Mouse (Mus musculus) C2C12 (cell line): ENCODE results near the gene Elovl5.

Experiments used
- CEBPB ChIP-seq: IDR thresholded peaks from one replicate; pipeline ENCODE4 v1.6.1; 2011; ENCODE audit warnings: low read depth, mild to moderate bottlenecking, control low read depth, moderate library complexity
- CTCF ChIP-seq: IDR thresholded peaks from one replicate; pipeline ENCODE4 v1.5.1; 2011; ENCODE audit not compliant: control insufficient read depth, insufficient read depth, insufficient read length
- FOSL1 ChIP-seq: IDR thresholded peaks from one replicate; pipeline ENCODE4 v1.8.0; 2011; ENCODE audit warnings: mild to moderate bottlenecking, low read length; ENCODE audit not compliant: poor library complexity, insufficient read depth, severe bottlenecking
- MAX ChIP-seq: IDR thresholded peaks from one replicate; pipeline ENCODE4 v1.6.1; 2011; ENCODE audit warnings: mild to moderate bottlenecking, control low read depth
- MYOG ChIP-seq: IDR thresholded peaks from one replicate; pipeline ENCODE4 v1.6.1; 2011; ENCODE audit not compliant: control insufficient read depth, insufficient read length; ENCODE audit errors: extremely low read depth
- USF1 ChIP-seq: IDR thresholded peaks from one replicate; pipeline ENCODE4 v1.6.1; 2011; ENCODE audit warnings: low read depth, mild to moderate bottlenecking, control low read depth, moderate library complexity

DNA sequence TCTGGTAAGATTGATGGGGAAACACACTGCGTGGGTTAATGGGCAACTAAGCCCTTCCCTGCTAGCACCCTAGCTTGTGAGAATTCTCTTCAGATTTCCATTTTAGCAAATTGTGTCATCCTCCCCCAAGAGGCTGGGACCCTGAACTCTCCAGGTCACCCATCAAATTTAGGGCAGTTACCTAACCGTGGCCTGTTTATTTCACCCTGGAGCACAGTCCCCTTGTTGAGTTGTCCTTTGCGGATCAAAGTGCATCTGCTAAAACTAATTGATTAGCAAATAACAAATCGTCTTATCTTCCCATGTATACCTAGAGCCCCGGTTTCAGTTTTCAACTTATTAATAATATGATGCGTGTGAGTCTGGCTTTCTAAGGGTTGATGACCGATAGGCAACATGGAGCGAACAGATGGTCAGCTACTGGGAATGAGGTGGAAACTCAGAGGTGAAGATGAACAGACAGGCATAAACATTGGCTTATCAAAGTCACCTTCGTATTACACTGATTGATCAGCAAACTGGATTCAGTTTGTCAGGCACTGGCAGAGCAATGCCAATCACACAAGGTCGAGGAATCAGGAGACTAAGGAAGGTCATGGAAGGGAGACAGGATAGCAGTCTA lies 113.8 kb downstream of the Elovl5 start:
- no peak for TF ChIP-seq CTCF
- TF ChIP-seq FOSL1: no peak
- TF ChIP-seq CEBPB: no peak
- TF ChIP-seq MYOG: no peak
- no peak for TF ChIP-seq USF1
- no peak for TF ChIP-seq MAX
